Mouse (Mus musculus) olfactory bulb, adult 2 months (tissue): ENCODE measurements around the gene Plekho2.

ENCODE experiments used
- CTCF ChIP-seq: fragments of 200-500 bp; IDR thresholded peaks from 2 replicates; pipeline ENCODE4 v1.5.1; 2012; ENCODE audit warnings: low read depth, mild to moderate bottlenecking, low read length, moderate library complexity; ENCODE audit not compliant: insufficient read depth
- POLR2A ChIP-seq: fragments of 200-500 bp; IDR thresholded peaks from 2 replicates; pipeline ENCODE4 v1.6.1; 2012; ENCODE audit warnings: mild to moderate bottlenecking, low read depth, low read length, moderate library complexity; ENCODE audit not compliant: insufficient read depth

- TF ChIP-seq POLR2A (no peak), CTCF (no peak)
Measured at GRCm38 (mm10) chr9:65549139-65549538, 30.7 kb downstream of the Plekho2 start.
